Mouse (Mus musculus) CD4-positive naive resting alpha-beta T cell, adult 57 days (primary cell): ENCODE data around the gene Ep400. TPM values are rescaled to one million over a fixed set of nuclear protein-coding genes. Genes with fewer than 3 reads are reported as not detected.

Experiments
- total RNA-seq: library from RNA; stranded (reverse); gene quantifications from one replicate; pipeline ENCODE4 v1.2.4, GENCODE M21; 2023

Ep400 gene
- 255 TPM for total RNA-seq

GRCm38 (mm10) chr5:110770448-110771158, at the start of gene Ep400:
TSS of gene Ep400 (minus strand) at chr5:110770717.

GRCm38 (mm10) chr5:110809667-110810325, 39.3 kb upstream of the Ep400 start, which contains the start of gene Ulk1:
TSS of gene Ulk1 (minus strand) at chr5:110810097.

GRCm38 (mm10) chr5:110779998-110780760, 9.7 kb upstream of the Ep400 start, which contains the start of gene Pus1:
TSS of gene Pus1 (minus strand) at chr5:110780659.

GRCm38 (mm10) chr5:110652719-110653648, 117.5 kb downstream of the Ep400 start, which contains the start of the genes Noc4l and Ddx51:
TSS of gene Noc4l (minus strand) at chr5:110653417.
TSS of gene Ddx51 (plus strand) at chr5:110653451.

Other genes starting within 250 kb of the Ep400 start
- 5.9 TPM for gene Galnt9, start 226.4 kb downstream of the Ep400 start, total RNA-seq
- gene Noc4l, start 117.3 kb downstream of the Ep400 start, total RNA-seq: 48.2 TPM
- 65.7 TPM for gene Ddx51, start 117.3 kb downstream of the Ep400 start, total RNA-seq
- 33.0 TPM for gene Pus1, start 9.9 kb upstream of the Ep400 start, total RNA-seq
- 126 TPM for gene Ulk1, start 39.4 kb upstream of the Ep400 start, total RNA-seq
- gene Hscb, start 69.1 kb upstream of the Ep400 start, total RNA-seq: 18.5 TPM
- gene Chek2, start 69.3 kb upstream of the Ep400 start, total RNA-seq: 3.2 TPM
- 44.3 TPM for gene Ttc28, start 109.1 kb upstream of the Ep400 start, total RNA-seq